Mouse (Mus musculus): Measurements from ENCODE around the gene Tbc1d10a.

GRCm38 (mm10) chr11:4148536-4149156 lies 37.9 kb upstream of the Tbc1d10a start:
- TF ChIP-seq CTCF (IDR thresholded peaks at IDR 0.05; ENCODE audit: borderline replicate concordance, control insufficient read depth, extremely low read depth, insufficient read depth, low read length, poor library complexity), result no peak
- no peak for TF ChIP-seq POLR2A (IDR thresholded peaks at IDR 0.05; ENCODE audit: control insufficient read depth, extremely low read depth, insufficient read depth, low read length, poor library complexity)

Data from thymus, adult 2 months (tissue).